Mouse (Mus musculus) heart, embryonic 14.5 days (tissue): ENCODE data around the gene Igf1. TPM values are rescaled to one million over a fixed set of nuclear protein-coding genes. Genes with fewer than 3 reads are reported as not detected.
A peak's percentile ranks its signal among the peaks of the same experiment; 100 is the strongest.

Source experiments
- ATAC-seq: fragments of 200-750 bp; cut with Nextera tagmentation; 2 replicates; pipeline ENCODE4 v1.8.0; 2017; ENCODE audit warnings: low read depth, moderate TSS enrichment; ENCODE audit not compliant: insufficient number of reproducible peaks, insufficient read depth, low FRiP score
- H3K27ac ChIP-seq, 2 experiments: fragments of 200-500 bp in 1 of 2; fragments of 300-500 bp in 1 of 2; sonication (generic) in 1 of 2; replicated peaks in 1 of 2; 2 replicates each; pipeline ENCODE4 v1.5.1; 2012 to 2014; ENCODE audit warnings: low read depth in 2 of 2, low read length in 2 of 2, control low read depth in 1 of 2, mild to moderate bottlenecking in 1 of 2, mixed read lengths in 1 of 2; ENCODE audit not compliant: control insufficient read depth in 1 of 2, insufficient read depth in 1 of 2
- H3K27me3 ChIP-seq: fragments of 300-500 bp; sonication (generic); 2 replicates; pipeline ENCODE4 v1.6.1; 2014; ENCODE audit warnings: mild to moderate bottlenecking, low read length, control low read depth; ENCODE audit not compliant: control insufficient read depth, insufficient read depth
- H3K36me3 ChIP-seq: fragments of 300-500 bp; sonication (generic); 2 replicates; pipeline ENCODE4 v1.6.1; 2014; ENCODE audit warnings: mild to moderate bottlenecking, control low read depth, low read length, mixed read lengths; ENCODE audit not compliant: control insufficient read depth, insufficient read depth
- H3K4me1 ChIP-seq, 2 experiments: fragments of 200-500 bp in 1 of 2; fragments of 300-500 bp in 1 of 2; sonication (generic) in 1 of 2; 2 replicates each; pipeline ENCODE4 v1.6.1; 2012 to 2014; ENCODE audit warnings: low read length in 2 of 2, control low read depth in 1 of 2, mixed read lengths in 1 of 2; ENCODE audit not compliant: control insufficient read depth in 2 of 2, insufficient read depth in 2 of 2
- H3K4me2 ChIP-seq: fragments of 300-500 bp; sonication (generic); 2 replicates; pipeline ENCODE4 v1.6.1; 2014; ENCODE audit warnings: mild to moderate bottlenecking, low read length
- H3K4me3 ChIP-seq, 2 experiments: fragments of 200-500 bp in 1 of 2; fragments of 300-500 bp in 1 of 2; sonication (generic) in 1 of 2; 2 replicates each; pipeline ENCODE4 v1.5.1; 2012 to 2014; ENCODE audit warnings: low read length in 2 of 2, mild to moderate bottlenecking in 2 of 2, control low read depth in 1 of 2, low read depth in 1 of 2, moderate library complexity in 1 of 2; ENCODE audit not compliant: control insufficient read depth in 1 of 2, insufficient read depth in 1 of 2
- H3K9ac ChIP-seq: fragments of 300-500 bp; sonication (generic); 2 replicates; pipeline ENCODE4 v1.6.1; 2014; ENCODE audit warnings: mild to moderate bottlenecking, low read length
- H3K9me3 ChIP-seq: fragments of 300-500 bp; sonication (generic); 2 replicates; pipeline ENCODE4 v1.6.1; 2016; ENCODE audit warnings: low read length, control low read depth; ENCODE audit not compliant: control insufficient read depth
- WGBS: fragments of 180-500 bp; shearing (Covaris S2); extraction: QIAGEN DNeasy Blood & Tissue Kit; methylation state at CpG from one replicate; pipeline ENCODE4 v1.1.7; 2014; 5-methylcytosine and 5-hydroxymethylcytosine counted together
- polyA plus RNA-seq: library from polyadenylated mRNA; unstranded; fragments of >200 nt; fragmentation: Nextera tagmentation; extraction: Ambion mirVana; gene quantifications from 2 replicates; pipeline ENCODE4 v1.2.1, GENCODE M21; 2014

The Igf1 gene
- polyA plus RNA-seq, 1 experiment from 2014 or later, result 46.9 TPM

GRCm38 (mm10) chr10:87922263-87922662 is 64.2 kb downstream of the Igf1 start:
- Histone ChIP-seq H3K27ac (no peak overlapping the region), H3K36me3 (0 out of 2 replicates have a peak, but pooled peaks cover 3% of the 10 kb centered on the region), H3K9me3 (no peaks in the 10 kb centered on the region), H3K4me3 (no peak overlapping the region), H3K27me3 (no peaks in the 10 kb centered on the region), H3K4me2 (no peak overlapping the region), H3K4me1 (peaks cover 3 to 13% of the 10 kb centered on the region in 2 experiments; a peak in 3 of 4 replicates), H3K9ac (no peak overlapping the region)
- 82% methylated on average over 3 of the region's 3 CpGs for WGBS
- no peak for ATAC-seq

- Histone ChIP-seq H3K4me1 (peaks cover 3 to 17% of the 10 kb centered on the region in 2 experiments; a peak in 3 of 4 replicates), H3K9me3 (no peaks in the 10 kb centered on the region), H3K27me3 (no peaks in the 10 kb centered on the region), H3K4me2 (peak overlapping the region; percentile 35), H3K4me3 (no peak overlapping the region), H3K36me3 (peaks cover 7% of the 10 kb centered on the region), H3K27ac (peak overlapping the region; percentile 68), H3K9ac (no peak overlapping the region)
- no peak for ATAC-seq
- 40% methylated on average over 8 of the region's 8 CpGs for WGBS
Measured at GRCm38 (mm10) chr10:87926564-87926963, 68.5 kb downstream of the Igf1 start.

- Histone ChIP-seq H3K4me2 (peak overlapping the region; percentile 35), H3K9ac (no peak overlapping the region), H3K9me3 (no peaks in the 10 kb centered on the region), H3K4me1 (peaks cover 3 to 17% of the 10 kb centered on the region in 2 experiments; a peak in 3 of 4 replicates), H3K27me3 (no peaks in the 10 kb centered on the region), H3K27ac (peak overlapping the region; percentile 68 to 85), H3K36me3 (peaks cover 13% of the 10 kb centered on the region), H3K4me3 (no peak overlapping the region)
- ATAC-seq, result peak; percentile 88
- WGBS, result 10% methylated on average over 6 of the region's 6 CpGs
Measured at GRCm38 (mm10) chr10:87927131-87927609, 69.1 kb downstream of the Igf1 start.

- Histone ChIP-seq H3K36me3 (no peaks in the 10 kb centered on the region), H3K4me3 (no peak overlapping the region), H3K4me2 (no peak overlapping the region), H3K4me1 (no peaks in the 10 kb centered on the region), H3K27me3 (no peaks in the 10 kb centered on the region), H3K9me3 (no peaks in the 10 kb centered on the region), H3K27ac (no peak overlapping the region), H3K9ac (no peak overlapping the region)
- no peak for ATAC-seq
- WGBS, result 72% methylated on average over 4 of the region's 4 CpGs
Measured at GRCm38 (mm10) chr10:87948192-87948591, 90.1 kb downstream of the Igf1 start.

- Histone ChIP-seq H3K4me2 (no peak overlapping the region), H3K27me3 (no peaks in the 10 kb centered on the region), H3K9ac (no peak overlapping the region), H3K27ac (no peak overlapping the region), H3K4me3 (no peak overlapping the region), H3K36me3 (no peaks in the 10 kb centered on the region), H3K4me1 (no peaks in the 10 kb centered on the region), H3K9me3 (no peaks in the 10 kb centered on the region)
- WGBS, result 58% methylated on average over 6 of the region's 6 CpGs
- no peak for ATAC-seq
Measured at GRCm38 (mm10) chr10:87971536-87971935, 113.5 kb downstream of the Igf1 start.

- no peaks in the 10 kb centered on the region for H3K27me3 ChIP-seq
- no peak overlapping the region for H3K4me3 ChIP-seq
- no peak overlapping the region for H3K27ac ChIP-seq
- H3K4me2 ChIP-seq, result no peak overlapping the region
- no peak overlapping the region for H3K9ac ChIP-seq
- H3K9me3 ChIP-seq, result no peaks in the 10 kb centered on the region
- ATAC-seq, result no peak
- H3K4me1 ChIP-seq, result no peaks in the 10 kb centered on the region
- 51% methylated on average over 4 of the region's 4 CpGs for WGBS
- H3K36me3 ChIP-seq, result no peaks in the 10 kb centered on the region
Measured at GRCm38 (mm10) chr10:87973911-87974631, 116.0 kb downstream of the Igf1 start.

GRCm38 (mm10) chr10:87985375-87985774 is 127.3 kb downstream of the Igf1 start:
- no peak for ATAC-seq
- Histone ChIP-seq H3K9me3 (no peaks in the 10 kb centered on the region), H3K36me3 (no peaks in the 10 kb centered on the region), H3K4me2 (no peak overlapping the region), H3K27ac (no peak overlapping the region), H3K4me3 (no peak overlapping the region), H3K9ac (no peak overlapping the region), H3K27me3 (no peaks in the 10 kb centered on the region), H3K4me1 (no peaks in the 10 kb centered on the region)
- WGBS, result 86% methylated on average over 5 of the region's 5 CpGs

GRCm38 (mm10) chr10:87986201-87986600 is 128.1 kb downstream of the Igf1 start:
- no peak for ATAC-seq

More at GRCm38 (mm10) chr10:87986201-87986600, 128.1 kb downstream of the Igf1 start:
- H3K4me3 ChIP-seq, result no peak overlapping the region
- no peaks in the 10 kb centered on the region for H3K36me3 ChIP-seq
- H3K27me3 ChIP-seq, result no peaks in the 10 kb centered on the region
- no peak overlapping the region for H3K27ac ChIP-seq
- H3K4me2 ChIP-seq, result no peak overlapping the region
- no peaks in the 10 kb centered on the region for H3K9me3 ChIP-seq
- H3K4me1 ChIP-seq, result no peaks in the 10 kb centered on the region
- no peak overlapping the region for H3K9ac ChIP-seq
- WGBS, result 70% methylated on average over 3 of the region's 3 CpGs
